Mouse (Mus musculus) gastrocnemius, adult 18-20 months (tissue): ENCODE measurements around the gene Lmtk2. TPM values are rescaled to one million over a fixed set of nuclear protein-coding genes. Genes with fewer than 3 reads are reported as not detected.

Experiments
- DNase-seq: peaks from one replicate; pipeline ENCODE4 v3.0.0; 2021; ENCODE audit warnings: low spot score
- total RNA-seq, 2 experiments: library from RNA; stranded (reverse); gene quantifications; 2 replicates each; pipeline ENCODE4 v1.2.3; 2021

The Lmtk2 gene
- total RNA-seq, 2 experiments from 2014 or later: 25.9 to 27.1 TPM

- DNase-seq: peak; percentile 40
These were observed 114.2 kb downstream of the Lmtk2 start for GRCm38 (mm10) chr5:144214453-144214852.

- DNase-seq: no peak
These were observed 115.8 kb downstream of the Lmtk2 start for GRCm38 (mm10) chr5:144215992-144216391.

- DNase-seq: no peak
These were observed 117.8 kb downstream of the Lmtk2 start for GRCm38 (mm10) chr5:144218061-144218460.

GRCm38 (mm10) chr5:144219306-144219705 is 119.1 kb downstream of the Lmtk2 start:
- DNase-seq: no peak

- DNase-seq: no peak
These were observed 119.7 kb downstream of the Lmtk2 start for GRCm38 (mm10) chr5:144219936-144220335.

- no peak for DNase-seq
These were observed 121.1 kb downstream of the Lmtk2 start for GRCm38 (mm10) chr5:144221305-144221704.

GRCm38 (mm10) chr5:144222811-144223502 is 122.7 kb downstream of the Lmtk2 start:
- peak; percentile 30 for DNase-seq

- peak; percentile 94 for DNase-seq
These were observed 123.2 kb downstream of the Lmtk2 start, which contains the start of gene Tecpr1 for GRCm38 (mm10) chr5:144223503-144223862. TSS of gene Tecpr1 (minus strand) at chr5:144223615.

GRCm38 (mm10) chr5:144223899-144224816 is 123.9 kb downstream of the Lmtk2 start:
- DNase-seq: no peak

- no peak for DNase-seq
These were observed 126.0 kb downstream of the Lmtk2 start for GRCm38 (mm10) chr5:144226220-144226619.

- DNase-seq: no peak
These were observed 130.0 kb downstream of the Lmtk2 start for GRCm38 (mm10) chr5:144230216-144230615.

GRCm38 (mm10) chr5:144231410-144231809 is 131.2 kb downstream of the Lmtk2 start:
- DNase-seq: no peak

- no peak for DNase-seq
These were observed 132.3 kb downstream of the Lmtk2 start for GRCm38 (mm10) chr5:144232531-144232930.

- DNase-seq: no peak
These were observed 134.0 kb downstream of the Lmtk2 start for GRCm38 (mm10) chr5:144234222-144234621.

GRCm38 (mm10) chr5:144234714-144235113 is 134.5 kb downstream of the Lmtk2 start:
- DNase-seq: no peak

Other genes with a start within 250 kb of the Lmtk2 start
- gene Ankrd61, start 202.8 kb upstream of the Lmtk2 start, total RNA-seq: not detected
- gene Aimp2, start 190.6 kb upstream of the Lmtk2 start, total RNA-seq: 100 to 1,000 TPM in 1 of 2 experiments, 10 to 100 TPM in 1; 92.1 to 122 TPM
- gene Pms2, start 190.5 kb upstream of the Lmtk2 start, total RNA-seq: 1 to 10 TPM; 3.3 to 4.4 TPM
- not detected for gene Gm42421, start 172.3 kb upstream of the Lmtk2 start, total RNA-seq
- gene Rsph10b, start 167.4 kb upstream of the Lmtk2 start, total RNA-seq: 1 to 10 TPM in 1 of 2 experiments, under 1 TPM in 1; 0.93 to 1.3 TPM
- 10 to 100 TPM; 39.9 to 45.8 TPM for gene Ccz1, start 85.6 kb upstream of the Lmtk2 start, total RNA-seq
- not detected for gene Ocm, start 73.8 kb upstream of the Lmtk2 start, total RNA-seq
- gene Bhlha15, start 89.8 kb downstream of the Lmtk2 start, total RNA-seq: not detected
- gene Tecpr1, start 123.2 kb downstream of the Lmtk2 start, total RNA-seq: 10 to 100 TPM; 14.1 to 16.0 TPM
- gene Bri3, start 144.0 kb downstream of the Lmtk2 start, total RNA-seq: 10 to 100 TPM; 39.4 to 45.3 TPM